Mouse (Mus musculus) gastrocnemius, postnatal 25 days (tissue): ENCODE data around the gene Gen1. TPM values are rescaled to one million over a fixed set of nuclear protein-coding genes. Genes with fewer than 3 reads are reported as not detected.

Experiments
- DNase-seq: peaks from one replicate; pipeline ENCODE4 v3.0.0; 2022
- total RNA-seq, 2 experiments: library from RNA; stranded (reverse); gene quantifications; 1 replicate in 1 of 2; 2 replicates in 1 of 2; pipeline ENCODE4 v1.2.3; 2021

Gen1 gene
- total RNA-seq, 2 experiments from 2014 or later = 2.5 to 3.2 TPM

DNA sequence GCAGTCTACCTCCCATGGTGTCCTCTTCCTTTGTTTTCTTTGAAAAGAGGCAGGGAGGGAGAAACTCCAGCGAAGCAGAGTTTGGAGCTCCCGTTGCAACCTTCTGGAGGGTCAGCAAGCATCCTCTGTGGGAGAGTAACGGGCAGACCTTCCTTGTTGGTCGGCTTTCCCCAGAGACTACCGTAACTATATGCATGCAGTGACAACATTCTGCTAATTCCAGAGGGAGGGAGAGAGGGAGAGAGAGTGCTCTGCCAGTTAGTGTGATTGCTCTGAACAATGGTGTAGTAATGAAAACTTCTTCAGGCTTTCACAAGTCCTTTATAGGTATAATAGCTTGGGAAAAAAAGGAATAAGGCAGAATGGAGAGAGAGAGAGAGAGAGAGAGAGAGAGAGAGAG is 40.9 kb downstream of the Gen1 start:
- no peak for DNase-seq

GRCm38 (mm10) chr12:11223090-11223489 is 42.5 kb downstream of the Gen1 start:
- no peak for DNase-seq

GRCm38 (mm10) chr12:11222566-11222965 is 43.0 kb downstream of the Gen1 start:
- no peak for DNase-seq

DNA sequence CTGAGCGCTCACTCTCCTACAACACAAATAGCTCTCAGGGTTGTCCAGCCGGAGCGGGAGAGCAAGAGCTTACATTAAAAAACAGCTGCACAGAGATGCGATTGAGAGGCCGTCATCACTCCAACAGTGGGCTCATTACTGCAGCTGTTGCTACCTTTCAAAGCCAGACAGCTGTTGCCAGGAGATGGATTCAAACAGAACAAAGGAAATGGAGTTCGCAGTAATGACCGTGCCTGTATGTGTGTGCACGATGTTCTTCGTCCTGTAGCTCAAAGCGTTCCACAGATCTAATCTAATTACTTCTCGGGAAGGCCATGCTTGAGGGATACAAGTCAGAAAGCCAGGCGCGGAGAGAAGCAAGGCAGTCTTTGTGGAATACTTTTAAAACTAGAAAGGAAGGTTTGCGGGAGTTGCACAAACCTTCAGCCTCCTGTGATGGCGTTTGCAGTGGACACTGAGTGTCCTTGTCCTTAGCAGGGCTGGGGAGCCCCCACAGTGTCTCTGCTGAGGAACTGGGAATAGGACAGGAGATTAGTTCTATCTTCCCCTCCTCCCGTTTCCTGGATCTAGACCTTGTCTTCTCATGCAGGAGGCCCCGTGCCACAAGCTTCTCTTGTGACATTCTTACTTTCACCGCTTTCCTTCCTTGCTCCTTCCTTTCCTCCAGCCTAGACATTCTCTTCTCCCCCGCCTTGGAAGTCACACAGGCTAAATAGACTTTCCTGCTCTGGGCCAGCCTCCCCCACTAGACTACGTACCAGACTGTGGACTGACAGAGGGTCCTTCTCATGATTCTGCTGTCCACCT is 43.9 kb downstream of the Gen1 start:
- DNase-seq = peak; percentile 38

DNA sequence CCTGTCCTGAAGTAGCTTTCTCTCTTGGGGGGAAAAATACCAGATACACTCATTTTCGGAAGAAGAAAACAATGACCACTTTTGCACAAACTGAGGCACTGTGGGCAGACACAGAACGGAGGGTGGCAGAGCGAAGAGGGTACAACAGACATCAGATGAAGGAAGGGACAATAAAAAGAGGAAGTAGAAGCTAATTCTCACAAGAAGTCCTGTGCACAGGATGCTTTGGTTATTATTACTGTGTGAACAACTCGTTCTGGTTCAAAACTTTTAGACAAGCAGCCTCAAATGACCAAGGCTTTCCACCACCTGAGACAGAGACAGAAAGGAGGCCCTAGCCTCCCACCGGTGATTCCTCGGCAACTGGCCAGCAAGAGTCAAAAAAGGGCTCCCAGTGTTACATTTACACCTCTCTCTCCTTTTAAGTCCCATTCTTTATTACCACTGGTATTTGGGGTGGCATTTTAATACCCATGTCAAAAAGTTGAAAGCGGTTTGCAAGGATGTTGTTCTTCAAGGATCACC is 47.8 kb downstream of the Gen1 start:
- no peak for DNase-seq

- DNase-seq = no peak
Measured at GRCm38 (mm10) chr12:11216454-11216853, 49.1 kb downstream of the Gen1 start.

GRCm38 (mm10) chr12:11215555-11215954 is 50.0 kb downstream of the Gen1 start:
- DNase-seq = no peak

DNA sequence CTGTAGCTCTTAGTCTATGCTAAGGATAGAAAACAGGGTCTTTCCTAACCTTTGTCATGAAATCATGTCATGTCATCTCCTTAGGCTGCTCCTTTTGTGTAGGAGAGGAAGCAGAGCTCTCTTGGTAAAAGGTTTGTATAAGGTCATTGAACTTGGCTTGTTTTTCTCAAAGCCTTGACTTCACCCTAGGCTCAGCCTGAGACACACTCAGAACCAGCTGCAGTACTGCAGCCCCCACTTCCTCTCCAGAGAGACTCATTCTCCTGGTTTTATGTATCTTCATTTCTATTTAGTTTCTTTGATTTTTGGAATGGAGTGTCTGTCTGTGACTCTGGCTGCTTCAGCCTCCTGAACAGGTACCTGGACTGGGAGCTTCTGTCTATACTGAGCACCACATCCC is 50.8 kb downstream of the Gen1 start:
- DNase-seq = peak; percentile 27

- DNase-seq = no peak
Measured at GRCm38 (mm10) chr12:11212881-11213280, 52.7 kb downstream of the Gen1 start.

- no peak for DNase-seq
Measured at GRCm38 (mm10) chr12:11210361-11210760, 55.2 kb downstream of the Gen1 start.

GRCm38 (mm10) chr12:11209636-11210035 is 56.0 kb downstream of the Gen1 start:
- DNase-seq = no peak

GRCm38 (mm10) chr12:11208872-11209271 is 56.7 kb downstream of the Gen1 start, which contains the start of gene Msgn1:
Gene Msgn1 (minus strand): TSS chr12:11208972.
- no peak for DNase-seq

DNA sequence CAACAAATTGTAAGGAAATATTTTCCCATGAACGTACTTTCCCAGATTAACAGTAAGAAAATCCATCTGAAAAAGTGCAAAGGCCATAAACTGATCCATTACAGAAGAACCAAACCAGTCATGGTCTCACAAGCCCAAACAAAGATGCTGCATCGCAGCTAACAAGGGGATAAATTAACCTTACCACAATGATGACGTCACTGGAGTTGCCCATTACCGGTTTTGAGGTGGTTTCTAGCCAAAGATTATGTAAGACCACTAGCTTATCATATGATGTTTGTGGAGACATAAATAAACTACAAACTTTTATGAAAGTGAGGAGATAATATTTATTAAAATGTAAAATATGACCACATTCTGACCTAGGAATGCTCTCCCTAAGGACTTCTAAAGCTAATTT is 59.3 kb downstream of the Gen1 start:
- DNase-seq = no peak

DNA sequence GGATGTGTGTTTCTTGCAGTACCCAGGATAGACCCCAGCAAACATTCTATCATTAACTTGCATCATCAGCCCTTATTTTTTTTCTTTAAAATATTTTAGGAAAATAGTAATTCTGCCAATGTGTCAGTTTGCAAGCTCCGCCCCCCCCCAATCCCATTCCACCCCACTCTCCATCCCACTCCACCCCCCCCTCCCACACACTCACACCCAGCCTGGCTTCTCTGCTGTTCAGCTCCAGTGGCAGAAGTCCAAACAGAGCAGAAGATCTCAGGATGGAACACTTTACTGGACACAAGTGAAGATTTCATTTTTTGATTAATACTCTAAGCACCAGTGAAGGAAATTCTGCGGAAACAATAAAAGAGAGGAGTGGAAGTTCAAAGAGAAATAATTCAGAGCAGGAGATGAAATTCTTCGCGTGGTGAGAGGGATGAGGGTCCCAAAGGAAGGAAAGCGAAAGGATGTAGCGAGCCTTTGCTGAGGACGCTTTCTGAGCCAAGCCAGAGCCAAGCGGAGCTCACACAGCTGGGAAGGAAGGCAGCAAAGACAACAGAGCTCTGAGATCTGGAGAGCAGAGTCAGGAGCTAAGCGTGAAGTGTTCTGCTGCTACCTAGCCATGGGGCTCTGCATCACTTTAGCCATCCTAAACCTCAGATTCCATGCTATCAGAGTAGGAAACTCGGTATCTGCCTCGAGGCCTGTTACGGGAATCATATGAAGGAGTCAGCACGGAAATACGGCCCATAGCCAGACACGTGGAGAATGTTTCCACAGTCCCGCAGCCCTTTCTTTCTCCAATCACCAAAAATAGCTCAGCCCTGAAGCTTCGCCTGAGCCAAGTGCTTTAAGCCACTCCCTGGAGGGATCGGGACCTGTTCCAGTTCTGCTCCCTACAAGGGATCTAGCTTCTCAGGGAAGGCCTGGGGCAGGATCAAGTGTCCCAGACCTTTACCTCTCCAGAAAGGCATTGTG is 61.6 kb downstream of the Gen1 start:
- peak; percentile 86 for DNase-seq

DNA sequence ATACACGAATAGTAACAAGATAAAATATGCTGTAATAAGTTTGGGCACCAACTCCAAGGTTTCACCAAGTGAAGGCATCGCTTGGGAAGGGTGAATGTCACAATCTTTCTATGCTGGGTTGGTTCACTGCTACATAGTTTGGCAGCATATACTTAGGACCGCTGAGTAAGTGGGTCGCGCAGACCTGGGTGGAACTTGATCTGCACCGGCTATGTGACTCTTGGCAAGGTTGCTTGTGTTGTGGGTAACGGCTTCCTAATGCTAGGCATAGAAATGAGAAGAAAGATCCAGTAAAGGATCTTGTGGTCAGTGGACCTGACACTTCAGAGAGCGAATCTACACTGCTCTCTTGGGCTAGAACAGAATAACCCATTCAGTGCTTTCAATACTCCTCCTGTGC is 63.1 kb downstream of the Gen1 start:
- DNase-seq = peak; percentile 49

GRCm38 (mm10) chr12:11200711-11201110 is 64.9 kb downstream of the Gen1 start:
- DNase-seq = no peak

GRCm38 (mm10) chr12:11198551-11198950 is 67.0 kb downstream of the Gen1 start:
- no peak for DNase-seq

DNA sequence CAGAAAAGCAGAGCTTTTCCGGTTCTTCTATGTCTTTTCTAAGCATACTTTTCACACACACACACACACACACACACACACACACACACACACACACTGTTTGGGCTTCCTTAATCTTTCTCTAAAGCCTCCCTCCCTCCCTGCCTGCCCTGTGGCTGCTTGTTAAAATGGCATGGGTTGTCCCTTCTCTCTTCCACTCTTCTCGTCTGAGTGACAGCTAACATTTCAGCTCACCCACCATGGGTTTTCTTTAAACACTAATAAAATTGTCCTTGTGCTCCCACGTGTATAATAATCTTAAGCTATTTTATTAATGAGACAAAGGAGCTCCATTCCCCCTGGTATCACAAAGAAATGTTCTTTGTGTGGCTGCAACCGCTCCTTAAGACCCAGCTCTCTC is 67.6 kb downstream of the Gen1 start:
- DNase-seq = no peak

- no peak for DNase-seq
Measured at GRCm38 (mm10) chr12:11196830-11197229, 68.8 kb downstream of the Gen1 start.

DNA sequence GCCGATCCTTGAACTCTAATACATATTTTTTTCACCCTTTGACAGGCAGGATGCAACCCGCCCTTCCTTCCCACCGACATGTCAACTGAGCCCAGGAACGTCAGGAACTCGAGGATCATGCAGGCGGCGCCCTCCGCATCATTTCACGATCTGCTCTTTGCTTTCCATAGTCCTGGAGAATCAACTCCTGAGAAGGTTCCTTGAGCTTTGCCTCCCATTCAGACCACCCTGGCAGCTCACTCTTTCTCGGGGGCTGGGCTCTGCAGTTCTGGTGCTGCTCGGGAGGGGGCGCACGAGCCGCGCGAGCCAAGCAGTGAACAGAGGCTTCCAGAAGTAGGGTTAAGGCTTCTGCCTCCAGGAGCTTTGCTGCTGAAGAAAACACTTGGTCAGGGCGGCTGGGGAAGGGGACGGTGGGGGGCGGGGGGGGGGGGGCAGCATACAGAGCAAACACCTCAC is 69.4 kb downstream of the Gen1 start:
- DNase-seq = peak; percentile 68

- DNase-seq = no peak
Measured at GRCm38 (mm10) chr12:11195031-11195430, 70.6 kb downstream of the Gen1 start.
